Mouse (Mus musculus) T-cell, adult 2 months (primary cell): ENCODE data around the gene Slc22a12.

ENCODE experiments used
- DNase-seq: peaks from one replicate; pipeline ENCODE4 v3.0.0; 2022; ENCODE audit warnings: low spot score

The Slc22a12 gene

GRCm38 (mm10) chr19:6540191-6540590 is 2.6 kb downstream of the Slc22a12 start:
- DNase-seq = no peak

GRCm38 (mm10) chr19:6539592-6539991 is 3.2 kb downstream of the Slc22a12 start:
- no peak for DNase-seq

- no peak for DNase-seq
These were observed 4.3 kb downstream of the Slc22a12 start for GRCm38 (mm10) chr19:6538546-6538945.

- no peak for DNase-seq
These were observed 5.3 kb downstream of the Slc22a12 start for GRCm38 (mm10) chr19:6537526-6537925.

- DNase-seq = no peak
These were observed 6.1 kb downstream of the Slc22a12 start for GRCm38 (mm10) chr19:6536696-6537095.

- no peak for DNase-seq
These were observed 6.6 kb downstream of the Slc22a12 start for GRCm38 (mm10) chr19:6536201-6536600.

- DNase-seq = no peak
These were observed 8.8 kb downstream of the Slc22a12 start for GRCm38 (mm10) chr19:6534118-6534415.

- no peak for DNase-seq
These were observed 9.3 kb downstream of the Slc22a12 start for GRCm38 (mm10) chr19:6533290-6534117.

- DNase-seq = no peak
These were observed 10.2 kb downstream of the Slc22a12 start for GRCm38 (mm10) chr19:6532656-6533055.

- DNase-seq = peak; percentile 5
These were observed 10.9 kb downstream of the Slc22a12 start for GRCm38 (mm10) chr19:6531832-6532471.

- no peak for DNase-seq
These were observed 11.7 kb downstream of the Slc22a12 start for GRCm38 (mm10) chr19:6531011-6531631.

GRCm38 (mm10) chr19:6530359-6530758 is 12.5 kb downstream of the Slc22a12 start:
- no peak for DNase-seq

GRCm38 (mm10) chr19:6529265-6529985 is 13.4 kb downstream of the Slc22a12 start:
- DNase-seq = no peak

GRCm38 (mm10) chr19:6527839-6528531 is 14.8 kb downstream of the Slc22a12 start:
- no peak for DNase-seq

GRCm38 (mm10) chr19:6527439-6527838 is 15.4 kb downstream of the Slc22a12 start:
- DNase-seq = no peak

GRCm38 (mm10) chr19:6526010-6526409 is 16.8 kb downstream of the Slc22a12 start:
- DNase-seq = no peak

- no peak for DNase-seq
These were observed 17.8 kb downstream of the Slc22a12 start for GRCm38 (mm10) chr19:6525023-6525422.

- DNase-seq = no peak
These were observed 20.5 kb downstream of the Slc22a12 start for GRCm38 (mm10) chr19:6522289-6522688.

GRCm38 (mm10) chr19:6521630-6522029 is 21.2 kb downstream of the Slc22a12 start:
- DNase-seq = no peak

GRCm38 (mm10) chr19:6519483-6519882 is 23.3 kb downstream of the Slc22a12 start:
- no peak for DNase-seq

GRCm38 (mm10) chr19:6518601-6519000 is 24.2 kb downstream of the Slc22a12 start:
- no peak for DNase-seq

- no peak for DNase-seq
These were observed 26.7 kb downstream of the Slc22a12 start for GRCm38 (mm10) chr19:6516153-6516552.
